Mouse (Mus musculus) lung, adult 2 months (tissue): Measurements from ENCODE around the gene Psd. TPM values are rescaled to one million over a fixed set of nuclear protein-coding genes. Genes with fewer than 3 reads are reported as not detected.

ENCODE experiments used
- DNase-seq: peaks from one replicate; pipeline ENCODE4 v3.0.0; 2022
- H3K4me1 ChIP-seq: fragments of 200-500 bp; 2 replicates; pipeline ENCODE4 v1.6.1; 2011; ENCODE audit warnings: low read length; ENCODE audit not compliant: control insufficient read depth, insufficient read depth
- H3K4me3 ChIP-seq: fragments of 200-500 bp; replicated peaks from 2 replicates; pipeline ENCODE3; 2011; ENCODE audit warnings: low read depth, mild to moderate bottlenecking, control low read depth, low read length; ENCODE audit errors: extremely low read depth
- CTCF ChIP-seq: fragments of 200-500 bp; IDR thresholded peaks from 2 replicates; pipeline ENCODE4 v1.5.1; 2011; ENCODE audit warnings: mild to moderate bottlenecking, low read length, control low read depth; ENCODE audit not compliant: insufficient read depth
- POLR2A ChIP-seq: fragments of 200-500 bp; IDR thresholded peaks from 2 replicates; pipeline ENCODE4 v1.6.1; 2011; ENCODE audit warnings: low read depth, mild to moderate bottlenecking, control low read depth, low read length, borderline replicate concordance; ENCODE audit errors: extremely low read depth
- WGBS: fragments of 180-500 bp; shearing (Covaris S2); methylation state at CpG from one replicate; pipeline ENCODE4 v1.1.7; 2018; 5-methylcytosine and 5-hydroxymethylcytosine counted together
- polyA plus RNA-seq: library from polyadenylated mRNA; depleted of rRNA; stranded (reverse); fragments of >200 nt; gene quantifications from 2 replicates; pipeline ENCODE4 v1.2.3, GENCODE M21; 2012

The Psd gene
- polyA plus RNA-seq, 1 experiment: 2.3 TPM

DNA sequence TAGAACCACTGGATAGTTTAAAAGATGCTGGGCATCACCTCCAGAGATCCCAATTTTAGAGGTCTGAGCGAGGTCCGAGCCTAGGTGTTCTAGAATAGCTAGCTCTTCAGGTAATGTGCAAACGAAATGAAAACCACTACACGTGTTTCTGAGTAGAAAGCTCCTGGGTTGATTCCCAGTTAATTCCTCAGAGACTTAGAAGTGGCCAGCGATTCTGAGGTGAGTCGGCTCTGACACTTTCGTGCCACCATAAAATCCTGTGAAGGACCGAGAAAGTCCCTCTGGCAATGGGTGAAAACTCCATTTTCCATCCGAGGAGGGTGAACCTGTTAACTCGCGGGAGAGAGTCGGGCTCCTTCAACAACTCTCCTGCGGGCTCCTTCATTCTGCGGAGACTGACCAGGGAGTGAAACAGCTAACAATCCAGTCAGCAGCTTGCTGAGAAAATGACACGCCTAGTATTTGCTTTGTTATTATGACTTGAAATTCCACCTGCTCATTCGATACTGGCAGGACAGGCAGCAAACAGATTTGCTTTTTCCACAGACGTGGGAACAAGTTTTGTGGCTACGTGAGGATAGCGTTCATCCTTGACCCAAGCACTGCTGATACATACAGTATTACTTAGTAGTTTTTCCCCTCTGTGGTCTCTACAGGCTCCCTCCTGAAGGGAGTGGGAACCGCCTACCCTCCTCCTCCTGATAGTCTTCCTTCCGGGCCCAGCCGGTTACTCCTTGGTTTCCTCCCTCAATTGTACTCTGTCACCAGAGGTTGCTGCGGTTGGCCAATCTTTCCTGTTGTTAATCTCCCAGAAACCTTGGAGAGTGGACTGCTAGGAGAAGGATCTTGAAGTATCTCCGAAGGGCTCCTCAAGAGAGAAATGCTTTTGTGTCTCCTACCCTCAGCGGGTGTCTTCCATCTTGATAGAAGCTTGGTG, 30.7 kb upstream of the Psd start:
- 12% methylated on average over 25 of the region's 25 CpGs for WGBS
- no peak overlapping the region for H3K4me3 ChIP-seq
- no peak for TF ChIP-seq CTCF
- TF ChIP-seq POLR2A: no peak
- peaks cover 3% of the 10 kb centered on the region; the same call in 1 of the 2 replicates for H3K4me1 ChIP-seq
- peak; percentile 46 for DNase-seq

DNA sequence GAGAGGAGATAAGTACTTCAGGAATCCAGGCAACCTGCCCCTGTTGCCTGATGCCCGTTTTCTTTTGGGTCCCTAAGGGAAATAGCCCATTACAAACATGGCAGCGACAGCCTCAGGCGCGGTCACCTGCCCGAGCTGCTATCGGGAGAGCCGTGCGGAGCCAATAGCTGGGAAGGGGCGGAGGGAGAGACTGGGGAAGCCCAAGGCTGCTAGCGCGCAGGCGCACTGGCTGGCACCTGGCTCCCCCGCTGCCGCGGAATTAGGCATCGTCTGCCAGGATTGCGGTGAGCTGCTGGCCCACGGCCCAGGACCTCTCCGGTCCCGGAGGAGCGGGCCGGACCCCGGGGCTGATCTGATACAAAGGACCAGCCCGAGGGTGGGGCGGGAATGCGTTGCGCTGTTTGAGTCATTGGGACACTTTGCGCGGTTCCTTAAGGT, 29.8 kb upstream of the Psd start:
- H3K4me1 ChIP-seq: peaks cover 3% of the 10 kb centered on the region; the same call in 1 of the 2 replicates
- TF ChIP-seq POLR2A (peak; percentile 16; the same call in 1 of the 2 replicates), CTCF (no peak)
- DNase-seq: peak; percentile 86
- 2% methylated on average over 29 of the region's 29 CpGs for WGBS
- peak overlapping the region; percentile 48 for H3K4me3 ChIP-seq

- WGBS: 48% methylated on average over 10 of the region's 10 CpGs
- Histone ChIP-seq H3K4me1 (peaks cover 3% of the 10 kb centered on the region; the same call in 1 of the 2 replicates), H3K4me3 (peak within 1 kb of the TSS; percentile 56)
- peak; percentile 40 for DNase-seq
- TF ChIP-seq POLR2A: no peak
- TF ChIP-seq CTCF: no peak
These were observed 23.4 kb upstream of the Psd start, which contains the start of gene 2310034G01Rik for GRCm38 (mm10) chr19:46350168-46350932. Gene 2310034G01Rik (minus strand): TSS chr19:46350302.

- WGBS: 26% methylated on average over 6 of the region's 6 CpGs
- Histone ChIP-seq H3K4me3 (peak overlapping the region; percentile 56), H3K4me1 (peaks cover 3% of the 10 kb centered on the region; the same call in 1 of the 2 replicates)
- no peak for DNase-seq
- no peak for TF ChIP-seq POLR2A
- no peak for TF ChIP-seq CTCF
These were observed 22.6 kb upstream of the Psd start for GRCm38 (mm10) chr19:46349550-46349949.

GRCm38 (mm10) chr19:46348761-46349458, 22.0 kb upstream of the Psd start:
- WGBS: under 1% methylated on average over 78 of the region's 78 CpGs
- TF ChIP-seq POLR2A: 0 out of 2 replicates have a peak, but pooled peaks have one; percentile 36
- TF ChIP-seq CTCF: no peak
- Histone ChIP-seq H3K4me1 (peaks cover 3% of the 10 kb centered on the region; the same call in 1 of the 2 replicates), H3K4me3 (peak overlapping the region; percentile 66)
- DNase-seq: peak; percentile 61

GRCm38 (mm10) chr19:46347936-46348668, 21.1 kb upstream of the Psd start:
- TF ChIP-seq CTCF (no peak), POLR2A (no peak; the same call in 1 of the 2 replicates)
- 25% methylated on average over 14 of the region's 14 CpGs for WGBS
- peaks cover 5% of the 10 kb centered on the region for H3K4me1 ChIP-seq
- peak overlapping the region; percentile 66 for H3K4me3 ChIP-seq
- DNase-seq: no peak

GRCm38 (mm10) chr19:46347146-46347545, 20.2 kb upstream of the Psd start:
- TF ChIP-seq POLR2A (no peak), CTCF (no peak)
- no peak for DNase-seq
- H3K4me3 ChIP-seq: no peak overlapping the region
- peaks cover 5% of the 10 kb centered on the region for H3K4me1 ChIP-seq
- 100% methylated on average over 1 of the region's 1 CpGs for WGBS

DNA sequence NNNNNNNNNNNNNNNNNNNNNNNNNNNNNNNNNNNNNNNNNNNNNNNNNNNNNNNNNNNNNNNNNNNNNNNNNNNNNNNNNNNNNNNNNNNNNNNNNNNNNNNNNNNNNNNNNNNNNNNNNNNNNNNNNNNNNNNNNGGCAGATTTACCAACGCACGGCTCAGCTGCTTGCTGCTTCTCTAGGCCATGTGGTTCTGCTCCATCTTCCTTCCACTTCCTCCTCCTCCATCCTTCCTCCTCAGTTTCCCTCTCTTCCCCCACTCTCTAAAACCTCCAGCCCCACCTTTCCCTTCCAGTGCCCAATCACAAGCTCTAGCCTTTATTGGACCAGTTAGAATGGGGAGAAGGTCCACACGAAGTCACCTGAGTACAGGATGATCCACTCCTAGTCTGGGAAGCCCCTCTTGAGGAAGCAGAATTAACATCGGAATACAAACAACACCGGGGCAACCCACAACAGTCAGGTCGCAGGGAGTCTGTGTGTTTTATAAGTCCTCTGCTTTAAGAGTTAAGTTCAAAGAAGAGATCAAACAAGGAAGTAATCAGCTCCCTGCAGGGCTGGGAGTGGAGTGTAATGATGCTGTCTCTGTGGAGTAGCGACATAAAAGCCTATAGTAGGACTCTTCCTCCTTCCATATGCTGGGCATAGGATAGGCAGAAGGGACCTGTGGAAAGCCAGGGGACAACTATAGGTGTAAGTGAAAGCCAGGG, 17.9 kb upstream of the Psd start:
- no peak for TF ChIP-seq CTCF
- no peak for TF ChIP-seq POLR2A
- H3K4me3 ChIP-seq: no peak overlapping the region
- peaks cover 5% of the 10 kb centered on the region for H3K4me1 ChIP-seq
- DNase-seq: no peak
- 40% methylated on average over 7 of the region's 7 CpGs for WGBS
